Mouse (Mus musculus): ENCODE results near the gene Rps19bp1.

Gene Rps19bp1

GRCm38 (mm10) chr15:80228071-80228800 is 35.9 kb downstream of the Rps19bp1 start:
- in situ Hi-C loops (cut with MboI; ENCODE audit: unreplicated experiment in 2 of 2) = loop anchor here (5.0 to 10.0 kb wide), 3 partner anchors 34 to 1003 kb away; partner anchors contain the start of genes Gm49486 (in 1 of the 2), Pick1 (in 1 of the 2), Rpl3 (in 1 of the 2) and Rps19bp1 (in 1 of the 2)

GRCm38 (mm10) chr15:80225796-80226195 is 38.3 kb downstream of the Rps19bp1 start:
- in situ Hi-C loops (cut with MboI; ENCODE audit: unreplicated experiment in 2 of 2) = loop anchor here (5.0 to 10.0 kb wide), 3 partner anchors 37 to 1001 kb away; partner anchors contain the start of genes Gm49486 (in 1 of the 2), Pick1 (in 1 of the 2), Rpl3 (in 1 of the 2) and Rps19bp1 (in 1 of the 2)

- in situ Hi-C loops (cut with MboI; ENCODE audit: unreplicated experiment in 2 of 2) = loop anchor here (5.0 to 10.0 kb wide), 3 partner anchors 37 to 1000 kb away; partner anchors contain the start of genes Gm49486 (in 1 of the 2), Pick1 (in 1 of the 2), Rpl3 (in 1 of the 2) and Rps19bp1 (in 1 of the 2)
Measured at GRCm38 (mm10) chr15:80225208-80225607, 38.9 kb downstream of the Rps19bp1 start.

GRCm38 (mm10) chr15:80223751-80224150 is 40.4 kb downstream of the Rps19bp1 start:
- in situ Hi-C loops (cut with MboI; ENCODE audit: unreplicated experiment in 2 of 2) = loop anchor here (5.0 to 10.0 kb wide), 4 partner anchors 129 to 999 kb away; partner anchors contain the start of genes Rpl3 (in 2 of the 2), Syngr1 (in 2 of the 2), Gm49486 (in 1 of the 2) and Pick1 (in 1 of the 2)

- in situ Hi-C loops (cut with MboI; ENCODE audit: unreplicated experiment in 2 of 2) = loop anchor here (5.0 to 10.0 kb wide), 4 partner anchors 126 to 996 kb away; partner anchors contain the start of genes Rpl3 (in 2 of the 2), Syngr1 (in 2 of the 2), Gm49486 (in 1 of the 2) and Pick1 (in 1 of the 2)
Measured at GRCm38 (mm10) chr15:80221031-80221430, 43.1 kb downstream of the Rps19bp1 start.

GRCm38 (mm10) chr15:80219705-80220657 is 44.1 kb downstream of the Rps19bp1 start:
- in situ Hi-C loops (cut with MboI; ENCODE audit: unreplicated experiment in 2 of 2) = loop anchor here (5.0 to 10.0 kb wide), 5 partner anchors 105 to 995 kb away; partner anchors contain the start of genes Rpl3 (in 2 of the 2), Syngr1 (in 2 of the 2), Gm49486 (in 1 of the 2) and Pick1 (in 1 of the 2)

- in situ Hi-C loops (cut with MboI; ENCODE audit: unreplicated experiment in 2 of 2) = loop anchor here in 1 of 2 experiments (10.0 kb wide), 1 partner anchor 104 kb away; no protein-coding TSS in a partner anchor
Measured at GRCm38 (mm10) chr15:80219211-80219610, 44.9 kb downstream of the Rps19bp1 start.

GRCm38 (mm10) chr15:80217476-80217875 is 46.6 kb downstream of the Rps19bp1 start:
- in situ Hi-C loops (cut with MboI; ENCODE audit: unreplicated experiment in 2 of 2) = loop anchor here in 1 of 2 experiments (10.0 kb wide), 1 partner anchor 103 kb away; no protein-coding TSS in a partner anchor

GRCm38 (mm10) chr15:80216480-80216820 is 47.7 kb downstream of the Rps19bp1 start:
- in situ Hi-C loops (cut with MboI; ENCODE audit: unreplicated experiment in 2 of 2) = loop anchor here in 1 of 2 experiments (10.0 kb wide), 1 partner anchor 102 kb away; no protein-coding TSS in a partner anchor

- in situ Hi-C loops (cut with MboI; ENCODE audit: unreplicated experiment in 2 of 2) = loop anchor here in 1 of 2 experiments (10.0 kb wide), 1 partner anchor 101 kb away; no protein-coding TSS in a partner anchor
Measured at GRCm38 (mm10) chr15:80215716-80216479, 48.2 kb downstream of the Rps19bp1 start.

GRCm38 (mm10) chr15:80213688-80214087 is 50.4 kb downstream of the Rps19bp1 start:
- in situ Hi-C loops (cut with MboI; ENCODE audit: unreplicated experiment in 2 of 2) = loop anchor here in 1 of 2 experiments (10.0 kb wide), 1 partner anchor 99 kb away; no protein-coding TSS in a partner anchor
